Mouse (Mus musculus) kidney, embryonic 14.5 days (tissue): ENCODE measurements at regions not wholly inside any gene's neighbourhood (a gene's known extent, or its start where the extent isn't known, plus 50 kb on each side); places are given as distances from the start of the nearest gene placed in this dataset.
A peak's percentile ranks its signal among the peaks of the same experiment; 100 is the strongest.

ENCODE experiments used
- ATAC-seq: fragments of 200-750 bp; cut with Nextera tagmentation; 2 replicates; pipeline ENCODE4 v1.8.0; 2017; ENCODE audit warnings: moderate number of reproducible peaks, mild to moderate bottlenecking, moderate TSS enrichment, moderate library complexity; ENCODE audit not compliant: low FRiP score, low TSS enrichment
- H3K27ac ChIP-seq: fragments of 300-500 bp; sonication (generic); 2 replicates; pipeline ENCODE4 v1.5.1; 2014; ENCODE audit warnings: low read depth, mild to moderate bottlenecking, low read length, moderate library complexity, mixed read lengths
- H3K27me3 ChIP-seq: fragments of 300-500 bp; sonication (generic); 2 replicates; pipeline ENCODE4 v1.6.1; 2014; ENCODE audit warnings: mild to moderate bottlenecking, low read length; ENCODE audit not compliant: control insufficient read depth, insufficient read depth
- H3K36me3 ChIP-seq: fragments of 300-500 bp; sonication (generic); 2 replicates; pipeline ENCODE4 v1.6.1; 2014; ENCODE audit warnings: low read length, mixed read lengths; ENCODE audit not compliant: control insufficient read depth, insufficient read depth
- H3K4me1 ChIP-seq: fragments of 300-500 bp; sonication (generic); 2 replicates; pipeline ENCODE4 v1.6.1; 2014; ENCODE audit warnings: low read length, mixed read lengths; ENCODE audit not compliant: control insufficient read depth, insufficient read depth
- H3K4me2 ChIP-seq: fragments of 300-500 bp; sonication (generic); replicated peaks from 2 replicates; pipeline ENCODE4 v1.6.1; 2014; ENCODE audit warnings: low read depth, mild to moderate bottlenecking, low read length
- H3K4me3 ChIP-seq: fragments of 300-500 bp; sonication (generic); 2 replicates; pipeline ENCODE4 v1.5.1; 2014; ENCODE audit warnings: mild to moderate bottlenecking, low read length
- H3K9ac ChIP-seq: fragments of 300-500 bp; sonication (generic); 2 replicates; pipeline ENCODE4 v1.6.1; 2014; ENCODE audit warnings: low read depth, mild to moderate bottlenecking, low read length, moderate library complexity
- H3K9me3 ChIP-seq: fragments of 300-500 bp; sonication (generic); 2 replicates; pipeline ENCODE4 v1.6.1; 2016; ENCODE audit warnings: low read length; ENCODE audit not compliant: control insufficient read depth
- WGBS: fragments of 180-500 bp; shearing (Covaris S2); extraction: QIAGEN DNeasy Blood & Tissue Kit; methylation state at CpG from one replicate; pipeline ENCODE4 v1.1.7; 2014; 5-methylcytosine and 5-hydroxymethylcytosine counted together

GRCm38 (mm10) chr14:120127481-120127880 is 85.2 kb upstream of the Oxgr1 start:
- Histone ChIP-seq H3K27me3 (no peaks in the 10 kb centered on the region), H3K9ac (no peak overlapping the region), H3K4me1 (no peaks in the 10 kb centered on the region), H3K27ac (no peak overlapping the region), H3K4me2 (no peak overlapping the region), H3K36me3 (no peaks in the 10 kb centered on the region), H3K4me3 (no peak overlapping the region), H3K9me3 (no peaks in the 10 kb centered on the region)
- WGBS, result 73% methylated on average over 5 of the region's 5 CpGs
- no peak for ATAC-seq

GRCm38 (mm10) chr14:120134346-120135008 is 92.2 kb upstream of the Oxgr1 start:
- whole genome bisulfite sequencing, result 70% methylated on average over 6 of the region's 6 CpGs
- H3K4me1 ChIP-seq, result no peaks in the 10 kb centered on the region
- H3K27ac ChIP-seq, result no peak overlapping the region
- no peaks in the 10 kb centered on the region for H3K27me3 ChIP-seq
- no peaks in the 10 kb centered on the region for H3K9me3 ChIP-seq
- H3K9ac ChIP-seq, result no peak overlapping the region
- no peak for ATAC-seq
- H3K4me2 ChIP-seq, result no peak overlapping the region
- no peaks in the 10 kb centered on the region for H3K36me3 ChIP-seq
- no peak overlapping the region for H3K4me3 ChIP-seq

- no peak for ATAC-seq
- Histone ChIP-seq H3K36me3 (no peaks in the 10 kb centered on the region), H3K27ac (no peak overlapping the region), H3K4me2 (no peak overlapping the region), H3K27me3 (no peaks in the 10 kb centered on the region), H3K9me3 (no peaks in the 10 kb centered on the region), H3K4me1 (no peaks in the 10 kb centered on the region), H3K9ac (no peak overlapping the region), H3K4me3 (no peak overlapping the region)
- WGBS, result 28% methylated on average over 5 of the region's 5 CpGs
Observed at GRCm38 (mm10) chr14:120135198-120135597, 93.0 kb upstream of the Oxgr1 start.

- no peak overlapping the region for H3K9ac ChIP-seq
- H3K4me2 ChIP-seq, result no peak overlapping the region
- no peaks in the 10 kb centered on the region for H3K4me1 ChIP-seq
- no peak for ATAC-seq
- WGBS, result 94% methylated on average over 8 of the region's 8 CpGs
- H3K27ac ChIP-seq, result no peak overlapping the region
- H3K36me3 ChIP-seq, result no peaks in the 10 kb centered on the region
- H3K27me3 ChIP-seq, result no peaks in the 10 kb centered on the region
- no peaks in the 10 kb centered on the region for H3K9me3 ChIP-seq
- H3K4me3 ChIP-seq, result no peak overlapping the region
Observed at GRCm38 (mm10) chr14:120136736-120137135, 94.5 kb upstream of the Oxgr1 start.

- no peaks in the 10 kb centered on the region for H3K4me1 ChIP-seq
- peak; percentile 92 for ATAC-seq
- H3K36me3 ChIP-seq, result no peaks in the 10 kb centered on the region
- peak overlapping the region; percentile 1; the same call in 1 of the 2 replicates for H3K4me3 ChIP-seq
- H3K27ac ChIP-seq, result peak overlapping the region; percentile 24
- peak overlapping the region; percentile 28; the same call in 1 of the 2 replicates for H3K4me2 ChIP-seq
- WGBS, result 2% methylated on average over 21 of the region's 21 CpGs
- no peaks in the 10 kb centered on the region for H3K27me3 ChIP-seq
- 0 out of 2 replicates have a peak overlapping the region, but pooled peaks have one; percentile 9 for H3K9ac ChIP-seq
- H3K9me3 ChIP-seq, result no peaks in the 10 kb centered on the region
Observed at GRCm38 (mm10) chr14:120137680-120138136, 95.5 kb upstream of the Oxgr1 start.

- no peak overlapping the region for H3K27ac ChIP-seq
- H3K4me1 ChIP-seq, result no peaks in the 10 kb centered on the region
- no peak overlapping the region for H3K9ac ChIP-seq
- no peak for ATAC-seq
- H3K27me3 ChIP-seq, result no peaks in the 10 kb centered on the region
- no peak overlapping the region for H3K4me3 ChIP-seq
- WGBS, result 64% methylated on average over 5 of the region's 5 CpGs
- no peaks in the 10 kb centered on the region for H3K9me3 ChIP-seq
- no peak overlapping the region for H3K4me2 ChIP-seq
- no peaks in the 10 kb centered on the region for H3K36me3 ChIP-seq
Observed at GRCm38 (mm10) chr14:120138546-120138945, 96.3 kb upstream of the Oxgr1 start.

GRCm38 (mm10) chr14:120139256-120139655 is 97.0 kb upstream of the Oxgr1 start:
- ATAC-seq, result no peak
- no peaks in the 10 kb centered on the region for H3K27me3 ChIP-seq
- H3K27ac ChIP-seq, result no peak overlapping the region

GRCm38 (mm10) chr14:120139671-120140071 is 97.4 kb upstream of the Oxgr1 start:
- no peak overlapping the region for H3K4me2 ChIP-seq
- WGBS, result 71% methylated on average over 16 of the region's 16 CpGs
- H3K27me3 ChIP-seq, result no peaks in the 10 kb centered on the region
- H3K4me3 ChIP-seq, result no peak overlapping the region
- ATAC-seq, result no peak
- no peaks in the 10 kb centered on the region for H3K9me3 ChIP-seq
- no peak overlapping the region for H3K27ac ChIP-seq
- H3K36me3 ChIP-seq, result no peaks in the 10 kb centered on the region
- H3K4me1 ChIP-seq, result no peaks in the 10 kb centered on the region
- H3K9ac ChIP-seq, result no peak overlapping the region

More at GRCm38 (mm10) chr14:120139256-120139655, 97.0 kb upstream of the Oxgr1 start:
- Histone ChIP-seq H3K9me3 (no peaks in the 10 kb centered on the region), H3K4me2 (no peak overlapping the region), H3K4me1 (no peaks in the 10 kb centered on the region), H3K4me3 (no peak overlapping the region), H3K9ac (no peak overlapping the region), H3K36me3 (no peaks in the 10 kb centered on the region)
- 94% methylated on average over 14 of the region's 14 CpGs for WGBS

- no peak overlapping the region for H3K4me3 ChIP-seq
- no peaks in the 10 kb centered on the region for H3K36me3 ChIP-seq
- H3K4me1 ChIP-seq, result no peaks in the 10 kb centered on the region
- ATAC-seq, result no peak
- no peak overlapping the region for H3K4me2 ChIP-seq
- H3K9me3 ChIP-seq, result no peaks in the 10 kb centered on the region
- WGBS, result 91% methylated on average over 8 of the region's 8 CpGs
- H3K9ac ChIP-seq, result no peak overlapping the region
- H3K27me3 ChIP-seq, result no peaks in the 10 kb centered on the region
- H3K27ac ChIP-seq, result no peak overlapping the region
Observed at GRCm38 (mm10) chr14:120140211-120140610, 98.0 kb upstream of the Oxgr1 start.
